Mouse (Mus musculus) stomach, embryonic 15.5 days (tissue): Measurements from ENCODE around the gene Traf1. TPM values are rescaled to one million over a fixed set of nuclear protein-coding genes. Genes with fewer than 3 reads are reported as not detected.

Experiments
- ATAC-seq: fragments of 200-750 bp; cut with Nextera tagmentation; 2 replicates; pipeline ENCODE4 v1.8.0; 2017; ENCODE audit warnings: low read depth, moderate number of reproducible peaks, moderate TSS enrichment; ENCODE audit not compliant: insufficient read depth, low FRiP score
- H3K27ac ChIP-seq: fragments of 300-500 bp; sonication (generic); 2 replicates; pipeline ENCODE4 v1.5.1; 2015; ENCODE audit warnings: mild to moderate bottlenecking, inconsistent platforms
- H3K27me3 ChIP-seq: fragments of 300-500 bp; sonication (generic); replicated peaks from 2 replicates; pipeline ENCODE4 v1.6.1; 2015; ENCODE audit warnings: inconsistent platforms
- H3K36me3 ChIP-seq: fragments of 300-500 bp; sonication (generic); 2 replicates; pipeline ENCODE4 v1.6.1; 2015; ENCODE audit warnings: inconsistent platforms
- H3K4me1 ChIP-seq: fragments of 300-500 bp; sonication (generic); 2 replicates; pipeline ENCODE4 v1.6.1; 2015; ENCODE audit warnings: inconsistent platforms
- H3K4me2 ChIP-seq: fragments of 300-500 bp; sonication (generic); 2 replicates; pipeline ENCODE4 v1.6.1; 2015; ENCODE audit warnings: mild to moderate bottlenecking, inconsistent platforms
- H3K4me3 ChIP-seq: fragments of 300-500 bp; sonication (generic); replicated peaks from 2 replicates; pipeline ENCODE4 v1.5.1; 2015; ENCODE audit warnings: inconsistent platforms
- H3K9ac ChIP-seq: fragments of 300-500 bp; sonication (generic); 2 replicates; pipeline ENCODE4 v1.6.1; 2015; ENCODE audit warnings: inconsistent platforms
- H3K9me3 ChIP-seq: fragments of 300-500 bp; sonication (generic); 2 replicates; pipeline ENCODE4 v1.6.1; 2016; ENCODE audit warnings: inconsistent platforms
- WGBS: fragments of 180-500 bp; shearing (Covaris S2); methylation state at CpG from one replicate; pipeline ENCODE4 v1.1.7; 2015; 5-methylcytosine and 5-hydroxymethylcytosine counted together
- polyA plus RNA-seq: library from polyadenylated mRNA; unstranded; fragments of >200 nt; fragmentation: Nextera tagmentation; extraction: Ambion mirVana; gene quantifications from 2 replicates; pipeline ENCODE4 v1.2.1, GENCODE M21; 2015

Gene Traf1
- polyA plus RNA-seq, 1 experiment from 2014 or later, result 3.2 TPM

GRCm38 (mm10) chr2:34937460-34937859, 24.1 kb downstream of the Traf1 start:
- Histone ChIP-seq H3K27ac (no peak overlapping the region), H3K27me3 (0 out of 2 replicates have a peak, but pooled peaks cover 5% of the 10 kb centered on the region), H3K36me3 (no peaks in the 10 kb centered on the region), H3K9me3 (no peaks in the 10 kb centered on the region), H3K4me3 (no peak overlapping the region), H3K4me2 (no peak overlapping the region), H3K4me1 (no peaks in the 10 kb centered on the region), H3K9ac (no peak overlapping the region)
- 19% methylated on average over 5 of the region's 5 CpGs for WGBS
- ATAC-seq, result no peak

DNA sequence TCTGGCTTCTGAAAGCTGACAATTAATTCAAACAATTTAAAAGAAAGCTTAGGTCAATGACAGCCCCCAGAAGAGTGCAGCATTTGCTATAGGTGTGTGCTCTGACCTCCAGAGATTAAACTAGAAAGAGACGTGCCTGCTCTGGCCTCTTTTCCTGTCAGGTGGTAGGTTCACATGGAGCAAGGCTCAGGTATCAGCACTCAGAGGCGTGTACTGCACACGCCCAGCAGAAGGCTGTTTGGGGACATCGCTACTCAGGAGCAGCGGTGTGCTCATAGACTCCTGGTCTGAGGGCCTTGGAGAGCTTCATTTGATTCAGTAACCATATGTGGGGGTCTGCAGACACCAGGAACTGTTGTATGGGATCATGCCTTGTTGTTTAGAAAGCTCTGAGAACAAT, 34.3 kb downstream of the Traf1 start:
- peak; percentile 77; the same call in 1 of the 2 replicates for ATAC-seq

DNA sequence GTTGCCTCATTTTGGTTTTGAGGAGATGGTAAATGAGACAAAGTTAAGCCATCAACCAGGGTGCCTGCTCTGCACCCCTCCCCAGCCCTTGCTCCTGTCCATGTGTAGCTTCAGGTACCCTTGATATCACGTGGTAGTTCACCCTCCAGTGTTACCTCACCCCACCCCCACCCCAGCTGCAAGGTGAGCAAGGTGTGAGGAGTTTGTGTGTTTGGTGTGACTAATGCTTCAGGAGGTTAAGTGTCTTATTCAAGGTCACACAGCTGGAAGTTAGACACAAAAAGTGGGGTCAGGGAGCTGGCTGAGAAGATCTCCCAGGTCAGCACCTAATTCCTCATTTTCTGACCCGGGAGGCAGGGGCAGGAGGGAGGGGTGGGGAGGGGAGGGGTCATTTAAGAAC, 38.8 kb downstream of the Traf1 start:
- Histone ChIP-seq H3K27me3 (no peaks in the 10 kb centered on the region), H3K36me3 (no peaks in the 10 kb centered on the region), H3K4me1 (no peaks in the 10 kb centered on the region), H3K9me3 (no peaks in the 10 kb centered on the region), H3K4me2 (no peak overlapping the region), H3K9ac (no peak overlapping the region), H3K27ac (no peak overlapping the region), H3K4me3 (no peak overlapping the region)
- WGBS, result 6% methylated on average over 2 of the region's 2 CpGs
- ATAC-seq, result no peak

More for the DNA sequence above, 34.3 kb downstream of the Traf1 start:
- H3K9me3 ChIP-seq, result no peaks in the 10 kb centered on the region
- H3K9ac ChIP-seq, result no peak overlapping the region
- H3K4me2 ChIP-seq, result no peak overlapping the region
- H3K27me3 ChIP-seq, result no peaks in the 10 kb centered on the region
- no peaks in the 10 kb centered on the region for H3K36me3 ChIP-seq
- no peaks in the 10 kb centered on the region for H3K4me1 ChIP-seq
- H3K4me3 ChIP-seq, result no peak overlapping the region
- H3K27ac ChIP-seq, result no peak overlapping the region
- 44% methylated on average over 5 of the region's 5 CpGs for WGBS

DNA sequence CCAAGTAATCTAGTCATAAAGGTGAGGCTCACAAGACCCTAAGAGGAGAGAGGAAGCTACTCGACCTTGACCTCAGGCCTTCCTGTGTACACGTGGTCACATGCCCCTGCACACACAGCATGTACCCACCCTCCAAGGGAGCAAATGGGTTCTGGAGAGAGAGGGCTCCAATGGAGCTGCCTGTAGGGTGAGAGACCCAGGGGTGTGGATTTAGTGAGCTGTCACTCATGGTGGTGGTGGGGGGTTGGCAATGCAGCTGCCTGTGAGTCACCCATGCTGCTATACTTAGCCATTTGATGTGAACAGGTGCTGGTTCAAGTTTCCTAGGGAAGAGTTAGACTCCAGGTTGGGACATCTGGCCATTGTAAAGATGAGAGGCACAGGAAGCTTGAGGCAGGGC, 41.4 kb downstream of the Traf1 start:
- no peak for ATAC-seq
- no peaks in the 10 kb centered on the region for H3K4me1 ChIP-seq
- no peaks in the 10 kb centered on the region for H3K36me3 ChIP-seq
- no peak overlapping the region for H3K27ac ChIP-seq
- no peak overlapping the region for H3K9ac ChIP-seq
- H3K4me3 ChIP-seq, result no peak overlapping the region
- WGBS, result 39% methylated on average over 2 of the region's 2 CpGs
- H3K9me3 ChIP-seq, result no peaks in the 10 kb centered on the region
- no peaks in the 10 kb centered on the region for H3K27me3 ChIP-seq
- no peak overlapping the region for H3K4me2 ChIP-seq

- Histone ChIP-seq H3K9me3 (no peaks in the 10 kb centered on the region), H3K4me2 (no peak overlapping the region), H3K27ac (no peak overlapping the region), H3K4me1 (peaks cover 8% of the 10 kb centered on the region; the same call in 1 of the 2 replicates), H3K4me3 (no peak overlapping the region), H3K36me3 (no peaks in the 10 kb centered on the region), H3K27me3 (no peaks in the 10 kb centered on the region), H3K9ac (no peak overlapping the region)
- ATAC-seq, result no peak
- 64% methylated on average over 2 of the region's 2 CpGs for WGBS
These were observed 46.5 kb downstream of the Traf1 start for GRCm38 (mm10) chr2:34915103-34915502.

DNA sequence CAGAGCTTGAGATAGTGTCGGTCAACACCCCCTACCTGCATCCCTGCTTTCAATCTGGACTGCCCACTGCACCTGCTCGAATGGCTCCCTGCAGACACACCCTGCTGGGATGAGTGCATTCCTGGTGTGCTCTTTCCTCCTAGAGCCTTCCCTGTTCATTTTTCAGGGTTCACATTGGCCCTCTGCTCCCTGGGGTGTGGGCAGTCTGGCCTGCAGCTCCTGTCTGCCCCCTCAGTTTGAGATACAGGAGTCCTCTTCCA, 46.8 kb downstream of the Traf1 start:
- no peak overlapping the region for H3K4me3 ChIP-seq
- H3K36me3 ChIP-seq, result no peaks in the 10 kb centered on the region
- no peak overlapping the region for H3K27ac ChIP-seq
- ATAC-seq, result no peak
- no peaks in the 10 kb centered on the region for H3K27me3 ChIP-seq
- WGBS, result 16% methylated on average over 2 of the region's 2 CpGs
- no peak overlapping the region for H3K9ac ChIP-seq
- H3K4me1 ChIP-seq, result peaks cover 8% of the 10 kb centered on the region; the same call in 1 of the 2 replicates
- H3K4me2 ChIP-seq, result peak overlapping the region; percentile 95
- H3K9me3 ChIP-seq, result no peaks in the 10 kb centered on the region

DNA sequence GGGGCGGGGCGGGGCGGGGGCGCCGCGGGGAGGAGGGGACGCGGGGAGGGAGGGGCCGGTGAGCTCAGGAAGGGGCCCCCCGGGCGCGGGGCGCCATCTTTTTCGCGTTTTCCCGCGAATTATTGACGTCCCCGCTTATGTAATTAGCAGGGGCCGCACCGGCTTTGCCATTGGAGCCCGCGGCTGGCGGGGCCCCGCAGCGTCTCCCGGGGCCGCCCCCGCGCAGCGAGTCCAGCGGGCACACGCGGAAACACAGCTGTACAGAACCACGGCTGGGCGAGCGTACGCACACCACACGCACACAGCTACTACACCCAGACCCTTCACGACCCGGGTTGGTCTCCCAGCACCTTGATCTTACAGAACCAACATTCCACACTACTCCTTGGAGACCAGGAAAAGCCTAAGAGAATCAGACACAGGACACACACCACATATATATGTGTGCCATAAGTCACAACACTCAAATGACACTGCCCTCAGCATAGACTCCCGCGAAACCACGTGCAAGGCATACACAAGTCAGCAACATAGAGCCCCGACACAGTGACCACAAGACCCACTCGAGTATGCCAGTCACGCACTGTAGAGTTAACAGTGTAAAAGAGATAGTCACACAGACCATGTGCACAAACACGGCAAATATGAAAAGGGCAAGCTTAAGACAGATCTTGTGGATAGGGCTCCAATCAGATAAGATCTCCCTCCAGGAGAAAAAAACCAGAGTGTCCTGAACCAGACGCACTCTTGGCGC, 47.3 kb downstream of the Traf1 start:
- H3K9me3 ChIP-seq, result no peaks in the 10 kb centered on the region
- peak overlapping the region; percentile 58 for H3K4me3 ChIP-seq
- H3K9ac ChIP-seq, result peak overlapping the region; percentile 45; the same call in 1 of the 2 replicates
- H3K36me3 ChIP-seq, result no peaks in the 10 kb centered on the region
- H3K4me2 ChIP-seq, result peak overlapping the region; percentile 95
- no peak overlapping the region for H3K27ac ChIP-seq
- H3K4me1 ChIP-seq, result peaks cover 8% of the 10 kb centered on the region; the same call in 1 of the 2 replicates
- WGBS, result 3% methylated on average over 37 of the region's 50 CpGs
- peak; percentile 59 for ATAC-seq
- no peaks in the 10 kb centered on the region for H3K27me3 ChIP-seq

GRCm38 (mm10) chr2:34913218-34914068, 48.1 kb downstream of the Traf1 start, which contains the start of gene Phf19:
Gene Phf19, minus strand, starts transcription at chr2:34914026.
- WGBS, result under 1% methylated on average over 62 of the region's 64 CpGs
- H3K27me3 ChIP-seq, result no peaks in the 10 kb centered on the region
- peak within 1 kb of the TSS; percentile 58 for H3K4me3 ChIP-seq
- no peak within 1 kb of the TSS for H3K27ac ChIP-seq
- H3K9me3 ChIP-seq, result no peaks in the 10 kb centered on the region
- H3K4me2 ChIP-seq, result peak within 1 kb of the TSS; percentile 95
- ATAC-seq, result peak; percentile 37; the same call in 1 of the 2 replicates
- peaks cover 8% of the 10 kb centered on the region; the same call in 1 of the 2 replicates for H3K4me1 ChIP-seq
- H3K36me3 ChIP-seq, result no peaks in the 10 kb centered on the region
- H3K9ac ChIP-seq, result peak within 1 kb of the TSS; percentile 45; the same call in 1 of the 2 replicates

GRCm38 (mm10) chr2:34912613-34913012, 49.0 kb downstream of the Traf1 start:
- Histone ChIP-seq H3K9ac (peak overlapping the region; percentile 45; the same call in 1 of the 2 replicates), H3K9me3 (no peaks in the 10 kb centered on the region), H3K4me3 (peak overlapping the region; percentile 58), H3K36me3 (no peaks in the 10 kb centered on the region), H3K4me1 (peaks cover 8% of the 10 kb centered on the region; the same call in 1 of the 2 replicates), H3K4me2 (peak overlapping the region; percentile 95), H3K27me3 (no peaks in the 10 kb centered on the region), H3K27ac (no peak overlapping the region)
- WGBS, result 47% methylated on average over 7 of the region's 7 CpGs
- no peak for ATAC-seq

DNA sequence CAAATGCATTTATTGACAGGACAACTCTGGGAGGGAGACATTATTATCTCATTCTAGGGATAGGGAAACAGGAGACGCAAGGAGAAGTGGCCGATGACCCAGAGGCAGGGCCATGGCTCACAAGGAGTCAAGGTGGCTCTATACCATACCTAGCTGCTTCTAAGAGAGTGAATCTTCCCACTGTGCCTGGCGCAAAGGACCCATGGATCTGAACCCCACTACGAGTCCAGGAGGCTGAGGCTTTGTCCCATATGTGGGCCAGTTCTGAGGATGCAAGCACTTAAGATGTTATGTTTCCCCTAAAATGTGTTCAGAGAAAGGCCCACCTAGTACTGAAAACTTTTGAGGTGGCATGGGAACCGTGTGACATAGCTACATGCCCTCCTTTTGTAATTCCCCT, 49.7 kb downstream of the Traf1 start:
- no peak overlapping the region for H3K4me3 ChIP-seq
- no peak overlapping the region for H3K4me2 ChIP-seq
- H3K4me1 ChIP-seq, result peaks cover 8% of the 10 kb centered on the region; the same call in 1 of the 2 replicates
- no peaks in the 10 kb centered on the region for H3K9me3 ChIP-seq
- no peak overlapping the region for H3K9ac ChIP-seq
- 82% methylated on average over 5 of the region's 5 CpGs for WGBS
- ATAC-seq, result no peak
- no peak overlapping the region for H3K27ac ChIP-seq
- no peaks in the 10 kb centered on the region for H3K27me3 ChIP-seq
- no peaks in the 10 kb centered on the region for H3K36me3 ChIP-seq

GRCm38 (mm10) chr2:34909719-34910118, 51.9 kb downstream of the Traf1 start:
- Histone ChIP-seq H3K9ac (no peak overlapping the region), H3K27ac (no peak overlapping the region), H3K9me3 (no peaks in the 10 kb centered on the region), H3K4me1 (peaks cover 8% of the 10 kb centered on the region; the same call in 1 of the 2 replicates), H3K4me2 (no peak overlapping the region), H3K4me3 (no peak overlapping the region), H3K36me3 (no peaks in the 10 kb centered on the region), H3K27me3 (no peaks in the 10 kb centered on the region)
- ATAC-seq, result no peak
- 87% methylated on average over 4 of the region's 4 CpGs for WGBS
